8 mouse cellular contexts compared by ENCODE assay signal in genomic region chr4:135921257-135922120, GRCm38 (mm10). TPM values are rescaled to one million over a fixed set of nuclear protein-coding genes. Genes with fewer than 3 reads are reported as not detected.
A peak's percentile ranks its signal among the peaks of the same experiment; 100 is the strongest.
DNase-seq lines count a peak whose midpoint lies in the region; ATAC-seq lines count a peak whose summit lies in the region.

No protein-coding gene starts in this region.

- H3K4me3 ChIP-seq in heart, embryonic 10.5 days: peak overlapping the region; percentile 88
- peak overlapping the region; percentile 72 for H3K4me3 ChIP-seq in midbrain, embryonic 14.5 days (replicated peaks; ENCODE audit: low read depth, low read length)

- peak overlapping the region; percentile 77 for H3K27ac ChIP-seq in heart, embryonic 10.5 days
- peak overlapping the region; percentile 73 for H3K27ac ChIP-seq in midbrain, embryonic 14.5 days (replicated peaks; ENCODE audit: low read depth, low read length)

- WGBS in heart, embryonic 10.5 days: 10% methylated on average over 26 of the region's 26 CpGs
- WGBS in midbrain, embryonic 14.5 days: 6% methylated on average over 26 of the region's 26 CpGs

- H3K4me2 ChIP-seq in midbrain, embryonic 14.5 days (ENCODE audit: low read length): peak overlapping the region; percentile 87

- H3K4me1 ChIP-seq in heart, embryonic 10.5 days: peaks cover 23% of the 10 kb centered on the region
- H3K4me1 ChIP-seq in midbrain, embryonic 14.5 days (ENCODE audit: control insufficient read depth, insufficient read depth, low read length): peaks cover 8% of the 10 kb centered on the region

- peak overlapping the region; percentile 66 for H3K9ac ChIP-seq in midbrain, embryonic 14.5 days (replicated peaks; ENCODE audit: low read length)

- ATAC-seq in midbrain, embryonic 14.5 days (ENCODE audit: low FRiP score, low TSS enrichment): no peak

- peak; percentile 24 for DNase-seq in gastrocnemius, postnatal 25 days
- no peak for DNase-seq in gastrocnemius, postnatal 36 days
- peak; percentile 81 for DNase-seq in adipocyte (ENCODE audit: low spot score)
- DNase-seq in heart, embryonic 10.5 days (ENCODE audit: low spot score): no peak
- DNase-seq in kidney, postnatal 36 days: peak; percentile 34 to 47
- DNase-seq in midbrain, embryonic 14.5 days: peak; percentile 49
- no peak for DNase-seq in layer of hippocampus, adult 9-10 months (ENCODE audit: low spot score)
- no peak for DNase-seq in urinary bladder, postnatal 4 days (ENCODE audit: low spot score in 2 of 2)

- H3K36me3 ChIP-seq in heart, embryonic 10.5 days: 0 out of 2 replicates have a peak, but pooled peaks cover 18% of the 10 kb centered on the region
- peaks cover 19% of the 10 kb centered on the region for H3K36me3 ChIP-seq in midbrain, embryonic 14.5 days (ENCODE audit: control insufficient read depth, insufficient read depth, low read length)

- H3K9me3 ChIP-seq in heart, embryonic 10.5 days: no peaks in the 10 kb centered on the region
- H3K9me3 ChIP-seq in midbrain, embryonic 14.5 days (ENCODE audit: control insufficient read depth, low read length): no peaks in the 10 kb centered on the region

- peaks cover 9% of the 10 kb centered on the region for H3K27me3 ChIP-seq in heart, embryonic 10.5 days (ENCODE audit: insufficient read depth, poor library complexity, severe bottlenecking)
- H3K27me3 ChIP-seq in midbrain, embryonic 14.5 days (ENCODE audit: control insufficient read depth, insufficient read depth, low read length): no peaks in the 10 kb centered on the region

- intact Hi-C loops in gastrocnemius, postnatal 36 days (cut with DNase I): no loop called here

RNA-seq across cellular contexts. Expression of gene Fuca1, which starts 1.0 kb away (rescaled TPM):
- total RNA-seq in gastrocnemius, postnatal 25 days (2021): 10 to 100 TPM; 18.9 to 21.7 TPM
- 10 to 100 TPM; 16.4 to 18.7 TPM for total RNA-seq in gastrocnemius, postnatal 36 days (2021)
- 44.2 and 51.2 TPM in 2 replicates for polyA plus RNA-seq in heart, embryonic 10.5 days (2016; fragmentation: Nextera tagmentation; extraction: Ambion mirVana)
- 57.4 and 62.7 TPM in 2 replicates for polyA plus RNA-seq in midbrain, embryonic 14.5 days (2014; fragmentation: Nextera tagmentation; extraction: Ambion mirVana)

RNA-seq across cellular contexts. Expression of gene Hmgcl, which starts 24.8 kb away (rescaled TPM):
- total RNA-seq in gastrocnemius, postnatal 25 days (2021): 10 to 100 TPM; 41.5 to 42.3 TPM
- total RNA-seq in gastrocnemius, postnatal 36 days (2021): 10 to 100 TPM; 38.7 to 39.0 TPM
- 67.5 and 77.1 TPM in 2 replicates for polyA plus RNA-seq in heart, embryonic 10.5 days (2016; fragmentation: Nextera tagmentation; extraction: Ambion mirVana)
- polyA plus RNA-seq in midbrain, embryonic 14.5 days (2014; fragmentation: Nextera tagmentation; extraction: Ambion mirVana): 57.6 and 61.0 TPM in 2 replicates

RNA-seq across cellular contexts. Expression of gene Cnr2, which starts 26.3 kb away (rescaled TPM):
- total RNA-seq in gastrocnemius, postnatal 25 days (2021): under 1 TPM; 0.08 to 0.10 TPM
- total RNA-seq in gastrocnemius, postnatal 36 days (2021): under 1 TPM; 0.07 to 0.08 TPM
- polyA plus RNA-seq in heart, embryonic 10.5 days (2016; fragmentation: Nextera tagmentation; extraction: Ambion mirVana): 0.60 and 1.4 TPM in 2 replicates
- polyA plus RNA-seq in midbrain, embryonic 14.5 days (2014; fragmentation: Nextera tagmentation; extraction: Ambion mirVana): 0.17 TPM in 1 of 2 replicates, not detected in the other

RNA-seq across cellular contexts. Expression of gene Gale, which starts 42.0 kb away (rescaled TPM):
- 1 to 10 TPM in 1 of 2 experiments, under 1 TPM in 1; 0.72 to 1.5 TPM for total RNA-seq in gastrocnemius, postnatal 25 days (2021)
- under 1 TPM; 0.49 to 0.69 TPM for total RNA-seq in gastrocnemius, postnatal 36 days (2021)
- 46.0 and 48.0 TPM in 2 replicates for polyA plus RNA-seq in heart, embryonic 10.5 days (2016; fragmentation: Nextera tagmentation; extraction: Ambion mirVana)
- 31.8 and 42.5 TPM in 2 replicates for polyA plus RNA-seq in midbrain, embryonic 14.5 days (2014; fragmentation: Nextera tagmentation; extraction: Ambion mirVana)

RNA-seq across cellular contexts. Expression of gene Pnrc2, which starts 47.8 kb away (rescaled TPM):
- 10 to 100 TPM; 25.7 to 36.4 TPM for total RNA-seq in gastrocnemius, postnatal 25 days (2021)
- 10 to 100 TPM; 25.4 to 31.2 TPM for total RNA-seq in gastrocnemius, postnatal 36 days (2021)
- 121 and 150 TPM in 2 replicates for polyA plus RNA-seq in heart, embryonic 10.5 days (2016; fragmentation: Nextera tagmentation; extraction: Ambion mirVana)
- polyA plus RNA-seq in midbrain, embryonic 14.5 days (2014; fragmentation: Nextera tagmentation; extraction: Ambion mirVana): 90.8 and 122 TPM in 2 replicates

Comparison
In these comparisons a context has a peak if more than half of its experiments do, and no peak if none do; other contexts are left out.
1. DNase-seq: peak in gastrocnemius, postnatal 25 days (single experiment), adipocyte (single experiment), kidney, postnatal 36 days (2 of 2) and midbrain, embryonic 14.5 days (single experiment); none in gastrocnemius, postnatal 36 days (0 of 2), heart, embryonic 10.5 days (single experiment), layer of hippocampus, adult 9-10 months (single experiment) and urinary bladder, postnatal 4 days (0 of 2).